Mouse (Mus musculus) forebrain, postnatal 0 days (tissue): ENCODE data around the gene Fndc3b. TPM values are rescaled to one million over a fixed set of nuclear protein-coding genes. Genes with fewer than 3 reads are reported as not detected.

Source experiments
- ATAC-seq: fragments of 200-750 bp; cut with Nextera tagmentation; 2 replicates; pipeline ENCODE4 v1.8.0; 2017; ENCODE audit warnings: mild to moderate bottlenecking, moderate library complexity
- DNase-seq: peaks from one replicate; pipeline ENCODE4 v3.0.0-alpha.2; 2015
- H3K27ac ChIP-seq: fragments of 300-500 bp; sonication (generic); 2 replicates; pipeline ENCODE4 v1.5.1; 2014; ENCODE audit warnings: low read depth, mild to moderate bottlenecking, antibody characterized with exemption, low read length, moderate library complexity, mixed read lengths
- H3K27me3 ChIP-seq: fragments of 300-500 bp; sonication (generic); 2 replicates; pipeline ENCODE4 v1.6.1; 2014; ENCODE audit warnings: mild to moderate bottlenecking, low read length, mixed read lengths; ENCODE audit not compliant: insufficient read depth
- H3K36me3 ChIP-seq: fragments of 300-500 bp; sonication (generic); 2 replicates; pipeline ENCODE4 v1.6.1; 2014; ENCODE audit warnings: mild to moderate bottlenecking, moderate library complexity; ENCODE audit not compliant: insufficient read depth
- H3K4me1 ChIP-seq: fragments of 300-500 bp; sonication (generic); 2 replicates; pipeline ENCODE4 v1.6.1; 2014; ENCODE audit warnings: antibody characterized with exemption; ENCODE audit not compliant: insufficient read depth
- H3K4me2 ChIP-seq: fragments of 300-500 bp; sonication (generic); 2 replicates; pipeline ENCODE4 v1.6.1; 2014; ENCODE audit warnings: low read depth, mild to moderate bottlenecking, moderate library complexity
- H3K4me3 ChIP-seq: fragments of 300-500 bp; sonication (generic); 2 replicates; pipeline ENCODE4 v1.5.1; 2014; ENCODE audit warnings: low read depth, low read length, mixed read lengths
- H3K9ac ChIP-seq: fragments of 300-500 bp; sonication (generic); 2 replicates; pipeline ENCODE4 v1.6.1; 2014; ENCODE audit warnings: mild to moderate bottlenecking
- H3K9me3 ChIP-seq: fragments of 300-500 bp; sonication (generic); 2 replicates; pipeline ENCODE4 v1.6.1; 2016; ENCODE audit warnings: low read length
- CTCF ChIP-seq: sonication (generic); IDR thresholded peaks from 2 replicates; pipeline ENCODE4 v1.5.1; 2016; ENCODE audit warnings: antibody characterized with exemption, control low read depth, low read depth
- WGBS: fragments of 180-500 bp; shearing (Covaris S2); extraction: QIAGEN DNeasy Blood & Tissue Kit; methylation state at CpG from one replicate; pipeline ENCODE4 v1.1.7; 2014; 5-methylcytosine and 5-hydroxymethylcytosine counted together
- polyA plus RNA-seq: library from polyadenylated mRNA; unstranded; fragments of >200 nt; fragmentation: Nextera tagmentation; extraction: Ambion mirVana; gene quantifications from 2 replicates; pipeline ENCODE4 v1.2.1, GENCODE M21; 2015
- total RNA-seq: library from RNA; depleted of rRNA; stranded (reverse); fragments of >200 nt; gene quantifications from 2 replicates; pipeline ENCODE4 v1.2.3, GENCODE M21; 2014; rRNA removed

The Fndc3b gene
- total RNA-seq (17.2 and 18.3 TPM in 2 replicates), polyA plus RNA-seq (3.9 and 5.7 TPM in 2 replicates)

DNA sequence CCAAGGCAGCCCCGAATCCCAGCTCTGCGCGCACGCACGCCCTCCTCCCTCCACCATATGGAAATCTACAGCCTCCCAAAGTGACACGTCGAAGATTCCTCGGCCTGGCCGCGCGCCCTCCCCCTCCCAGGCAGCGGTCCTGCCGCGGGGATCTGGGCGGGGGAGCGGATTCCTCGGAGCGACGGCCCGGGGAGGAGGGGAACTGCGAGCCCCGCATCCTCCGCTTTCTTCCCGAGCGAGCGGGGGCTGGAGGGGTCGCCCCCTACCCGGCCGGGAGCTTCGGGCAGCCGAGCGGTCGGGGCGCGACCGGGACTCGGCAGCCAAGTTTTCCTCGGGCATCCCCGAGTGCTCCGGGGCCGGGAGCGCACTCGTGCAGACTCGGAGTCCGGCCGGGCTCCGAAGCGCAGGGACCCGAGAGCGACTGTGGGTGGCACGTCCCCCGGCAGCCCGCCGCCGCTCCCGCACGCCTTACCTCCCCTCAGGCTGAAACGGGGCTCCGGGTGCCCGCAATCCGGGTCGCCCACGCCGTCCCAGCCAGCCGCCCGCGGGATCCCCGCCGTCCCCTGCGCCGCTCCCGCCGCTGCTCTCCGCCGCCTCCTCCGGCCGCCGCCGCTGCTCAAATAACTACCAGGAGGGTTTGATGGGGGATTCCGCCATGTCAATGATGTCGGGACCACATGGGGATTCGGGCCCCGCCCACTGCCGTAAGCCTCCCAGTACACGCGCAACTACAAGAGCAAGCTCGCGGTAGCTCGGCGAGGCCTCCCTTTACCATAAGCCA is at the start of gene Fndc3b:
TSS of gene Fndc3b (minus strand) at position 660 of the 781 bp plus-strand sequence.
- H3K4me2 ChIP-seq, result peak within 1 kb of the TSS; percentile 75
- no peaks in the 10 kb centered on the region; the same call in 1 of the 2 replicates for H3K4me1 ChIP-seq
- H3K27me3 ChIP-seq, result no peaks in the 10 kb centered on the region
- peak; percentile 50; the same call in 1 of the 2 replicates for TF ChIP-seq CTCF
- H3K9me3 ChIP-seq, result no peaks in the 10 kb centered on the region
- peak within 1 kb of the TSS; percentile 92 for H3K27ac ChIP-seq
- no peaks in the 10 kb centered on the region for H3K36me3 ChIP-seq
- H3K9ac ChIP-seq, result peak within 1 kb of the TSS; percentile 72
- WGBS, result under 1% methylated on average over 82 of the region's 90 CpGs
- peak; percentile 95 for DNase-seq
- peak; percentile 97 for ATAC-seq
- H3K4me3 ChIP-seq, result peak within 1 kb of the TSS; percentile 85

DNA sequence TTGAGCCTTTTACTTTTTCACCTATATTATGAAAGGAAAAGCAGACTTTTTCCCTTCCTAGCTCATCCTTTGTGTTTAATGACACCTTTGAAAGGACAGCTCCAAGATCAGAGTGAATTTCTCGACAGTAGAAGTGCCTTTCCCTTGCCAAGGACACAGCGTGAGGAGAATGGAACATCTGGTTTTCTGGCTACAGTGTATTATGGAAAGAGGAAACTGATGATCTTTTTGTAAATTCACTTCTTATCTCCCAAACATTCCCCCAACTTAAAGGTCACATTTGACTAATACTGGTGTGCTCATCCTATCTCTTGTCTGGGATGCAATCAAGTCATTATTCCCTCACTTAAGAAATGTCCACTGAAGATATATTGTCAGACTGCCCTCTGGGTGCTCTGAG is 49.2 kb upstream of the Fndc3b start:
- DNase-seq, result no peak
- Histone ChIP-seq H3K4me3 (no peak overlapping the region), H3K27ac (no peak overlapping the region), H3K4me1 (no peaks in the 10 kb centered on the region), H3K9ac (no peak overlapping the region), H3K36me3 (no peaks in the 10 kb centered on the region), H3K27me3 (no peaks in the 10 kb centered on the region), H3K4me2 (no peak overlapping the region), H3K9me3 (no peaks in the 10 kb centered on the region)
- 70% methylated on average over 2 of the region's 2 CpGs for WGBS
- no peak for TF ChIP-seq CTCF
- no peak for ATAC-seq

DNA sequence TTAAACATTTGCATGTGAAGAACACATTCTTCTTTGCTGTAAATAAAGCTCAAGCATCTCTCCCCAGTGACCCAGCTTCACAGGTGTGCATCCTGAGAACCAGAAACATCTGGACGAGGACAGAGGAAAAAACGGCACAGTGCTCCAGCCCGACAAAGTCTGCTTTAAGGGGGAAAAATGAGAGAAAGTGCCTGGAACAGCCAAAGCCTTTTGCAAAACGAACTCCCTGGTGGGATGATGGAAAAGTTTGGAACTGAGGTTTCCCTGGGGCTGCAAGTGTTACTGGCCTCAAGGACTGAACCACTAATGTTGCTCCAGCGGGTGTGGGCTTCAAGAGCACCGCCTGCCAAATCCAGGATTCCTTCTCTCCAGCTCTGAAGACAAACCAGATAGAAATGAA is 47.9 kb upstream of the Fndc3b start:
- no peak overlapping the region for H3K4me2 ChIP-seq
- no peak for ATAC-seq
- H3K4me1 ChIP-seq, result no peaks in the 10 kb centered on the region
- no peak overlapping the region for H3K9ac ChIP-seq
- no peak overlapping the region for H3K27ac ChIP-seq
- DNase-seq, result no peak
- no peaks in the 10 kb centered on the region for H3K9me3 ChIP-seq
- TF ChIP-seq CTCF, result no peak
- no peaks in the 10 kb centered on the region for H3K36me3 ChIP-seq
- no peaks in the 10 kb centered on the region for H3K27me3 ChIP-seq
- WGBS, result 50% methylated on average over 6 of the region's 6 CpGs
- H3K4me3 ChIP-seq, result no peak overlapping the region

DNA sequence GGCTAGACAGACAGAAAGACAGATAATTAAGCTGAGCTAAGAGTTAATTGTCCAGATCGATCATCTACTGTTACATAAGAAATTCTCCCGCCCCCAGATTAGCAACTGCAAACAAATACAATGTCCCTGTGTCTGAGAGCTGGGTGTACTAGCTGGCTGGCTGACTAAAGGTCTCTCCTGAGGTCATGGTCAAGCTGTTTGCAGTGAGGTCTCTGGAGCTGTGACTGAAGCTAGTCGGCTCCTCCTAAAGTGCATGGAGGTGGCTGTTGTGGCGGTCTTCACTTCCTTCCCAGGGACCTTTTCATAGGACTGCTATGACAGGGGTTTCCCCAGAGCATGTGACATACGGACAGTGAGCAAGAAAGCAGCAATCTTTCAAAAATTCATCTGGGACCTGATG is 40.5 kb upstream of the Fndc3b start:
- H3K9me3 ChIP-seq, result no peaks in the 10 kb centered on the region
- 72% methylated on average over 5 of the region's 5 CpGs for WGBS
- H3K9ac ChIP-seq, result no peak overlapping the region
- ATAC-seq (no peak), DNase-seq (no peak)
- no peak overlapping the region for H3K27ac ChIP-seq
- no peak overlapping the region for H3K4me2 ChIP-seq
- no peaks in the 10 kb centered on the region for H3K36me3 ChIP-seq
- no peak for TF ChIP-seq CTCF
- H3K27me3 ChIP-seq, result no peaks in the 10 kb centered on the region
- H3K4me3 ChIP-seq, result no peak overlapping the region
- H3K4me1 ChIP-seq, result no peaks in the 10 kb centered on the region

DNA sequence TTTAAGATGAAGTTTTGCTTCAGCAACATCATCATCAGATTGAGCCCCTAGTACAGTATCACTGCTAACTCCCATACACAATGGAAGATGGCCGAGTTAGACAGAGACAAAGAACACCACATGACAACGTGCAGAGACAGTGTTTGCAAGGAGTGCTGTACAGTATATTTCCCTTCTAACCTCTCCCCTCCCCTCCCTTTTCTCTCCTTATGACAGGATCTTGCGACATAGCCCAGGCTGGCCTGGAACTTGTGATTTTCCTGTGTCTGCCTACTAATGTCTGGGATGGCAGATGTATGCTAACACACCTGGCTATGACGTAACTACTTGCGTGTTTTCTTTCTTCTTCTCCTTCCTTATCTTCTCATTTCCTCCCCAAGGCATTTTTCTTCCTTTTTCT is 40.0 kb upstream of the Fndc3b start:
- TF ChIP-seq CTCF, result no peak
- no peak overlapping the region for H3K4me2 ChIP-seq
- H3K9ac ChIP-seq, result no peak overlapping the region
- 89% methylated on average over 5 of the region's 5 CpGs for WGBS
- H3K4me3 ChIP-seq, result no peak overlapping the region
- H3K9me3 ChIP-seq, result no peaks in the 10 kb centered on the region
- DNase-seq (no peak), ATAC-seq (no peak)
- no peaks in the 10 kb centered on the region for H3K36me3 ChIP-seq
- no peak overlapping the region for H3K27ac ChIP-seq
- no peaks in the 10 kb centered on the region for H3K4me1 ChIP-seq
- no peaks in the 10 kb centered on the region for H3K27me3 ChIP-seq

DNA sequence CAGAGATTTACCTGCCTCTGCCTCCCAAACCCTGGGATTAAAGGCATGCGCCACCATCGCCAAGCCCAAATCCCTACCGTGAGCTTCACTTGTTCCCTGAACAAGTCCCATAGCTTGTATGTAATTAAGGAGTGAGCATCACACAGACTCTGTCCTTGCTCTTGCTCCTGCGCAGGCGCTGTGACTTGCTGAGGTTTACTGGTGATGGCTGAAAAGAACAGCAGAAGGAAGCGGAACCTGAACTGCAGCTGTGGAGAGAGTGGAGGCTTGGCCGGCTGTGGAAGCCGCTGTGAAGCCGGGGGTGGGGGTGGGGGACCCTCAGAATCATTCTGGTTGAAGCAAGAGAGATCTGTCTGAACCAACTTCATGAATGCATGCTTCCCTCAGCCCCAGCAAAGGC is 34.5 kb upstream of the Fndc3b start:
- H3K36me3 ChIP-seq, result no peaks in the 10 kb centered on the region
- no peak overlapping the region for H3K27ac ChIP-seq
- no peak for ATAC-seq
- no peaks in the 10 kb centered on the region for H3K4me1 ChIP-seq
- no peak overlapping the region for H3K4me3 ChIP-seq
- no peak overlapping the region for H3K9ac ChIP-seq
- no peak overlapping the region for H3K4me2 ChIP-seq
- no peak for TF ChIP-seq CTCF
- WGBS, result 95% methylated on average over 9 of the region's 9 CpGs
- H3K9me3 ChIP-seq, result no peaks in the 10 kb centered on the region
- no peaks in the 10 kb centered on the region for H3K27me3 ChIP-seq
- no peak for DNase-seq

DNA sequence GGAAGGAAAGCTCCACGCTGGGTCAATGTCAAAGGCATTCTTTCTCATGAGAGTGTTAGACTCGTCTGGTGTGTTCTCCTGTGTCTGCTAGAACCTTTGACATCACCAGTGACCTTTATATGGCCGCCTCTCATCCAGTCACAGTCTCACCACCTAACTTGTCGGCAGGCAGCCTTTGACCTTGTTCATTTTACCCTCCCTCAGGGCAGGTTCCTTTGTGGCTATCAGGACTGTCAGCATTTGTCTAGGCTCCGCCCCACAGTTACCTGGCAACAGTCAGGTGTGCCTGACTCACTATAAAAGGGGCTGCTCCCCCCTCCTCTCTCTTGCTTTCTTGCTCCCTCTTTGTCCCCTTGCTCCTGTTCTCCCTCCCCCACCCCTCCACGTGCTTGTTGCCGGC is 33.6 kb upstream of the Fndc3b start:
- DNase-seq (no peak), ATAC-seq (no peak)
- Histone ChIP-seq H3K4me3 (no peak overlapping the region), H3K36me3 (no peaks in the 10 kb centered on the region), H3K4me1 (no peaks in the 10 kb centered on the region), H3K27me3 (no peaks in the 10 kb centered on the region), H3K9ac (no peak overlapping the region), H3K9me3 (no peaks in the 10 kb centered on the region), H3K4me2 (no peak overlapping the region), H3K27ac (no peak overlapping the region)
- TF ChIP-seq CTCF, result no peak
- WGBS, result 53% methylated on average over 7 of the region's 7 CpGs
